Mouse (Mus musculus): Measurements from ENCODE around the gene Eif4g3.
"Not testable (repeated sequence)": the region's sequence is repeated elsewhere in the genome, so short reads cannot be mapped to it uniquely, and the experiment has no call there.

Eif4g3 gene

GRCm38 (mm10) chr4:138023403-138024100 is 30.7 kb downstream of the Eif4g3 start:
- no peak for DNase-seq (ENCODE audit: low spot score in 2 of 2)

GRCm38 (mm10) chr4:138029168-138029567 is 36.3 kb downstream of the Eif4g3 start:
- no peak for DNase-seq (ENCODE audit: low spot score in 2 of 2)

GRCm38 (mm10) chr4:138031828-138032227 is 39.0 kb downstream of the Eif4g3 start:
- DNase-seq (ENCODE audit: low spot score in 2 of 2), result no peak

- no peak for DNase-seq (ENCODE audit: low spot score in 2 of 2)
Measured at GRCm38 (mm10) chr4:138033871-138034270, 41.0 kb downstream of the Eif4g3 start.

- DNase-seq (ENCODE audit: low spot score in 2 of 2), result no peak
Measured at GRCm38 (mm10) chr4:138035435-138036120, 42.8 kb downstream of the Eif4g3 start.

- DNase-seq (ENCODE audit: low spot score in 2 of 2), result no peak
Measured at GRCm38 (mm10) chr4:138037110-138037509, 44.3 kb downstream of the Eif4g3 start.

- DNase-seq (ENCODE audit: low spot score in 2 of 2), result no peak
Measured at GRCm38 (mm10) chr4:138037896-138038295, 45.1 kb downstream of the Eif4g3 start.

GRCm38 (mm10) chr4:138038365-138039274 is 45.8 kb downstream of the Eif4g3 start:
- no peak for DNase-seq (ENCODE audit: low spot score in 2 of 2)

- peak in 1 of 2 experiments; percentile 50 for DNase-seq (ENCODE audit: low spot score in 2 of 2)
Measured at GRCm38 (mm10) chr4:138039275-138039651, 46.4 kb downstream of the Eif4g3 start.

GRCm38 (mm10) chr4:138040589-138040988 is 47.8 kb downstream of the Eif4g3 start:
- DNase-seq (ENCODE audit: low spot score in 2 of 2), result no peak

- no peak for DNase-seq (ENCODE audit: low spot score in 2 of 2)
Measured at GRCm38 (mm10) chr4:138041566-138042256, 48.9 kb downstream of the Eif4g3 start.

- no peak for DNase-seq (ENCODE audit: low spot score in 2 of 2)
Measured at GRCm38 (mm10) chr4:138042257-138042589, 49.4 kb downstream of the Eif4g3 start.

GRCm38 (mm10) chr4:138042625-138043024 is 49.8 kb downstream of the Eif4g3 start:
- DNase-seq (ENCODE audit: low spot score in 2 of 2), result no peak

- DNase-seq (ENCODE audit: low spot score in 2 of 2), result no peak
Measured at GRCm38 (mm10) chr4:138044841-138045500, 52.1 kb downstream of the Eif4g3 start.

GRCm38 (mm10) chr4:138045809-138046208 is 53.0 kb downstream of the Eif4g3 start:
- no peak for DNase-seq (ENCODE audit: low spot score in 2 of 2)

GRCm38 (mm10) chr4:138046371-138046770 is 53.5 kb downstream of the Eif4g3 start:
- DNase-seq (ENCODE audit: low spot score in 2 of 2), result no peak

GRCm38 (mm10) chr4:138049547-138049946 is 56.7 kb downstream of the Eif4g3 start:
- DNase-seq (ENCODE audit: low spot score in 2 of 2), result no peak

- DNase-seq (ENCODE audit: low spot score in 2 of 2), result no peak
Measured at GRCm38 (mm10) chr4:138051488-138051887, 58.7 kb downstream of the Eif4g3 start.

- DNase-seq (ENCODE audit: low spot score in 2 of 2), result no peak
Measured at GRCm38 (mm10) chr4:138056658-138057057, 63.8 kb downstream of the Eif4g3 start.

GRCm38 (mm10) chr4:138057196-138057754 is 64.5 kb downstream of the Eif4g3 start:
- DNase-seq (ENCODE audit: low spot score in 2 of 2), result not testable (repeated sequence)

- DNase-seq (ENCODE audit: low spot score in 2 of 2), result no peak
Measured at GRCm38 (mm10) chr4:138061161-138061560, 68.3 kb downstream of the Eif4g3 start.

All from left cerebral cortex, adult 9 months (tissue).